Mouse (Mus musculus): Measurements from ENCODE around the gene Fam102a. TPM values are rescaled to one million over a fixed set of nuclear protein-coding genes. Genes with fewer than 3 reads are reported as not detected.

Fam102a gene
- polyA plus RNA-seq, 1 experiment from 2014 or later = 4.4 TPM

DNA sequence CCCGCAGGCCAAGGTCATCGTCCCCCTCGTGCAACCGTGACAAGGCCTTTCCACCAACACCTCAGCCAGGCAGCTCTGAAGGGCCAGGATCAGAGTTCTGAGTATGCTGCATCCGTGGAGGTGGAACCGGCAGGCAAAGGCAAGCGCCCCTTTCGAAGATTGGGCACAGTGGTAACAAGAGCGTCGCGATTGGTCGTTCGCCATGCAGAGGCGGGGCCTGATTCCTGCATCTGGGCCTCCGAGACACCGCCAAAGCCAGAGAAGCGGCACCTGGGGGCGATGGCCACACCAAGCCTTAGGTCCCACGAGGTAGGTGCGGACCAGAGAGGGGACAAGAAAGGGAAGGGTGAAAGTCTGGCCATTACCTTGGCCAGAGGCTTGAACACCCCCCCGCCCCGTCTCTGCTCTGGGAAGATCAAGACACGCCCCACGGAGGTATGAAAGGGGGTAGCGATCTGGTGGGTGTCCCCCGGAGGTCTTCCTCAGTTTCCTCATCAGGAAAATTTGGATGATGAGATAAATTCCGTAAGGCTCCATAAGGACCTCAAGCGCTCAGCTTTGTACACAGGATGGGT lies 40.5 kb downstream of the Fam102a start, which contains the start of gene 9430097D07Rik:
Gene 9430097D07Rik, minus strand, starts transcription at position 99 of the 575 bp plus-strand sequence.
- Histone ChIP-seq H3K27me3 (replicated peaks; ENCODE audit: control insufficient read depth, insufficient read depth, low read length) (0 out of 2 replicates have a peak, but pooled peaks cover 5% of the 10 kb centered on the region), H3K27ac (ENCODE audit: low read depth, low read length) (no peak within 1 kb of the TSS), H3K9ac (ENCODE audit: low read length) (peak within 1 kb of the TSS; percentile 66), H3K4me3 (ENCODE audit: low read depth, low read length) (peak within 1 kb of the TSS; percentile 49), H3K9me3 (replicated peaks; ENCODE audit: control insufficient read depth, low read length) (no peaks in the 10 kb centered on the region), H3K36me3 (ENCODE audit: control insufficient read depth, insufficient read depth, low read length) (0 out of 2 replicates have a peak, but pooled peaks cover 7% of the 10 kb centered on the region), H3K4me2 (ENCODE audit: low read length) (peak within 1 kb of the TSS; percentile 100), H3K4me1 (ENCODE audit: control insufficient read depth, insufficient read depth, low read length) (peaks cover 7% of the 10 kb centered on the region)
- WGBS = 5% methylated on average over 28 of the region's 28 CpGs
- ATAC-seq = peak; percentile 82
- peak; percentile 89 for DNase-seq (ENCODE audit: low spot score)

DNA sequence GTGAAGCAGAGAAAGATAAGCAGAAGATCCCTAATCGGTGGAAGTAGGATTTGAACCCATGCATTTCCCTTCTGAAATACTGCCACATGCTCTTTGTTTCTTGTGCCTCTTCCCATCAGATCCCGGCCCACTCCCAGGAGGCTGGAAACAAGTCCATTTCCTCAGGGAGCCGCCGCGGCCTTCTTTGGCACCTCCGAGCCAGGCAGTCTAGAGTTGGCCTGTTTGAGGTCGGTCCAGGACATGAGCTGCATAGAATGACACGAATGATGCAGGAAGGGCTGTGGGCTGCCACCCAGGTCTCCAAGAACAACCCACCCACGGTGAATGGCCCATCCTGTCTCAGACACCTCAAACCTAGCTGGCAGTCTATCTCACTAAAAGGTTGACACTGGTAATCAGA lies 41.4 kb downstream of the Fam102a start:
- ATAC-seq = no peak
- Histone ChIP-seq H3K4me1 (ENCODE audit: control insufficient read depth, insufficient read depth, low read length) (peaks cover 4% of the 10 kb centered on the region), H3K27me3 (replicated peaks; ENCODE audit: control insufficient read depth, insufficient read depth, low read length) (0 out of 2 replicates have a peak, but pooled peaks cover 5% of the 10 kb centered on the region), H3K9ac (ENCODE audit: low read length) (no peak overlapping the region), H3K4me2 (ENCODE audit: low read length) (no peak overlapping the region), H3K9me3 (replicated peaks; ENCODE audit: control insufficient read depth, low read length) (no peaks in the 10 kb centered on the region), H3K27ac (ENCODE audit: low read depth, low read length) (no peak overlapping the region), H3K36me3 (ENCODE audit: control insufficient read depth, insufficient read depth, low read length) (0 out of 2 replicates have a peak, but pooled peaks cover 7% of the 10 kb centered on the region), H3K4me3 (ENCODE audit: low read depth, low read length) (no peak overlapping the region)
- no peak for DNase-seq (ENCODE audit: low spot score)
- WGBS = 91% methylated on average over 9 of the region's 9 CpGs

DNA sequence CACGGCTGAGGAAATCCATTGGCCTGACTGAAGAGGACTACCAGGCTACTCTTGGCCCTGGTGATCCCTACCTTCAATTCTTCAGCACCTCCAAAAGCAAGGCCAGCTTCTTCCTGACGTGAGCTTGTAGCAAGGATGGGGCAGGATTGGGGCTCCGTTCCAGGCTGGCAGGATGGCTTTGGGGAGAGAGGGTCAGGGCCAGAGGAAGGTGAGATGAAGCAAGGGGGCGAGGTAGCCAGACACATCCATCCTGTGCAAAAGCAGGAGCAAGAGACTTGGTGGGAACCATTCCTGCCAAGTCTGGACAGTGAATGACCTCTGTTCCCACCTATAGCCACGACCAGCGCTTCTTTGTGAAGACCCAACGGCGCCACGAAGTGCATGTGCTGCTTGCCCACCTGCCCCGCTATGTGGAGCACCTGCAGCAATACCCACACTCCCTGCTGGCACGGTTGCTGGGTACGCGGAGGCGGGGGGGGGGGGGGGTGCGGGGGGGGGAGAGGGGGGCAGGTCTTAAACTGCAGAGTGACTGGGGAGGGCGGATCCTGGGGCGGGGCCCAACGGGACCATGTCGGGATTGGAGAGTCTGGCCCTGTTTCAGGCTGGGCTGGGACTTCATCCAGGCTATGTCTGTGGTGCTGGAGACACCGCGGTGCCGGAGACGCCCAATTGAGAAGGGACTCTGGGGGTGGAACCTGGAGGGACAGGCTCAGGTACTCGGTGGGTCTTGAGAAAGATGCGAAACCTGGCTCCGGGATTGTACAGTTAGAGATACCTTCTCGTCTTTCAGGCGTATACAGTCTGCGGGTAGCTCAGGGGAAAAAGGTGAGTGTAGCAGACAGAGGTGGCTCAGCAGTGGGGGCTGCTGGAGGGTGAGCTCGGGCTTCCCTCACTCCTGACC lies 43.3 kb downstream of the Fam102a start:
- DNase-seq (ENCODE audit: low spot score) = no peak
- ATAC-seq = no peak
- H3K27me3 ChIP-seq (replicated peaks; ENCODE audit: control insufficient read depth, insufficient read depth, low read length) = 0 out of 2 replicates have a peak, but pooled peaks cover 5% of the 10 kb centered on the region
- H3K9ac ChIP-seq (ENCODE audit: low read length) = no peak overlapping the region
- H3K36me3 ChIP-seq (ENCODE audit: control insufficient read depth, insufficient read depth, low read length) = 0 out of 2 replicates have a peak, but pooled peaks cover 1% of the 10 kb centered on the region
- H3K9me3 ChIP-seq (replicated peaks; ENCODE audit: control insufficient read depth, low read length) = no peaks in the 10 kb centered on the region
- WGBS = 47% methylated on average over 17 of the region's 30 CpGs
- H3K27ac ChIP-seq (ENCODE audit: low read depth, low read length) = no peak overlapping the region
- H3K4me3 ChIP-seq (ENCODE audit: low read depth, low read length) = no peak overlapping the region
- 0 out of 2 replicates have a peak, but pooled peaks cover 3% of the 10 kb centered on the region for H3K4me1 ChIP-seq (ENCODE audit: control insufficient read depth, insufficient read depth, low read length)
- no peak overlapping the region for H3K4me2 ChIP-seq (ENCODE audit: low read length)

DNA sequence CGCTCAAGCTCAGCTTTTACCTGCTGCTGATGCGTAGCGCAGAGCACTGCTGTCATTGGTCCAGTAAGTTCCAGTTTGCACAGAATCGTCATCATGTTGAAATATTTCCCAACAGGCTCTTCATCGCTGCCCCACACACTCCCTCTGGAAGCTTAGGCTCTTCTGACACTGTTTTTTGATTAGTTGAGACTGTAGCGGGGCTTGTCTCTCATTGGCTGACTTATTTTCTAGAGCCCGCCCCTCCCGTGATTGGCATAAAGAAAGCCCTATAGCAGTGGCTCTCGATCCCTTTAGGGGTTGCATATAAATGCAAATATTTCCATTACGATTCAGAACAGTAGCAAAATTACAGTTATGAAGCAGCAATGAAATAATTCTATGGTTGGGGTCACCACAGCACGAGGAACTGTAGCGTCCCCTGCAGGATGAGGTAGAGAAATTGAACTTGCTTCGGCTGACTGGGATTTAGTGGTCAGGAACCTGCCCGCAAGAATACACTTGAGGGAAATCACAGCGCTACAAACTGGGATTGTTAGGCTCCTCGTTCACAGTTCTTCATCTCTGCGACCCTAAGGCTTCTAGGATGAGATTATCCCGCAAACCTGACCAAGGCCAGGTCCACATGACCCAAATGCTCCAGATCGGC lies 46.4 kb downstream of the Fam102a start:
- Histone ChIP-seq H3K4me1 (ENCODE audit: control insufficient read depth, insufficient read depth, low read length) (0 out of 2 replicates have a peak, but pooled peaks cover 3% of the 10 kb centered on the region), H3K9ac (ENCODE audit: low read length) (peak overlapping the region; percentile 41; the same call in 1 of the 2 replicates), H3K4me2 (ENCODE audit: low read length) (peak overlapping the region; percentile 38; the same call in 1 of the 2 replicates), H3K27ac (ENCODE audit: low read depth, low read length) (no peak overlapping the region), H3K27me3 (replicated peaks; ENCODE audit: control insufficient read depth, insufficient read depth, low read length) (0 out of 2 replicates have a peak, but pooled peaks cover 5% of the 10 kb centered on the region), H3K36me3 (ENCODE audit: control insufficient read depth, insufficient read depth, low read length) (no peaks in the 10 kb centered on the region), H3K4me3 (ENCODE audit: low read depth, low read length) (peak overlapping the region; percentile 17), H3K9me3 (replicated peaks; ENCODE audit: control insufficient read depth, low read length) (no peaks in the 10 kb centered on the region)
- DNase-seq (ENCODE audit: low spot score) (peak; percentile 85), ATAC-seq (peak; percentile 79)
- 35% methylated on average over 19 of the region's 19 CpGs for WGBS

DNA sequence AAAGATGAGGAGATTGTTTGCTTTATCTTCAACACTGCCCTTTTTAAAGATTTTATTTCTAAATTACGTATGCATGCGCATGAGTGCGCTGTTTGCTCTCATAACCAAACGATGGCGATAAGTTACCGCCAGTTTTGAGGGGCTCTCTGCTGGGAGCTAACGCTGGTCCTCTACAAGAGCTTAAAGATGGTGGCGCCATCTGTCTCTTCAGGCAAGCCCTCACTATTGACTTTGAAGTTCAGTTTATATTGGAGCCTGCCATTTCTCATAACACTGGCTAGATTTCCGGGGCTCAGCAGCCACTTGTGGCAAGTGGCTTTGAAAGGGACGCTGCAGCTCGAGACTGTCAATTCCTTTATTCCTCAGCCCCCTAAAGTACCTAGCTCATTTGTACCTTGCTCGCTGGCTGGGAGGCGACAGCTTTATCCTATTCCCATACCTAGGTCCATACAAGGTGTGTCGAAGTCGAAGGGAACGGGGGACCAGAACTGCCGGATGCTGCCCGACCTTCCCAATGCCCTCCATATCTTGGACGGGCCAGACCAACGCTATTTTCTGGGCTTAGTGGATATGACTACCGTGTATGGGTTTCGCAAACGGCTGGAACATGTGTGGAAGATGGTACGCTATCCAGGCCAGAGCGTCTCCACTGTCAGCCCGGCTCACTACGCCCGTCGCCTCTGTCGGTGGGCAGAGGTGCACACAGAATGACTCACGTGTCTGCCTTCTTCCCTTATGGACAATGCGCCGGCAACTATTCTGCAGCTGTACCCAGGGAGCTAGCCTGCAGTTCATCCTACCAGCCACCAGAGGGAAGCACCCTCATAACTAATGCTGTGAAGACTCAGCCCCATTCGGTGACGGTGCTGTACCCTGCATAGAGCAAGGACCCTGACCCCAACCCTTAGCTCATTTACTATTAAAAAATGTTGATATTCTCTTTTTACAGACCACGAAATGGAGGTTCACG lies 48.0 kb downstream of the Fam102a start:
- Histone ChIP-seq H3K4me3 (ENCODE audit: low read depth, low read length) (peak overlapping the region; percentile 19), H3K9me3 (replicated peaks; ENCODE audit: control insufficient read depth, low read length) (no peaks in the 10 kb centered on the region), H3K4me1 (ENCODE audit: control insufficient read depth, insufficient read depth, low read length) (peaks cover 11% of the 10 kb centered on the region), H3K27ac (ENCODE audit: low read depth, low read length) (no peak overlapping the region), H3K9ac (ENCODE audit: low read length) (peak overlapping the region; percentile 48), H3K4me2 (ENCODE audit: low read length) (peak overlapping the region; percentile 52), H3K27me3 (replicated peaks; ENCODE audit: control insufficient read depth, insufficient read depth, low read length) (0 out of 2 replicates have a peak, but pooled peaks cover 3% of the 10 kb centered on the region), H3K36me3 (ENCODE audit: control insufficient read depth, insufficient read depth, low read length) (no peaks in the 10 kb centered on the region)
- peak; percentile 73 for ATAC-seq
- peak; percentile 91 for DNase-seq (ENCODE audit: low spot score)
- WGBS = 12% methylated on average over 37 of the region's 37 CpGs

DNA sequence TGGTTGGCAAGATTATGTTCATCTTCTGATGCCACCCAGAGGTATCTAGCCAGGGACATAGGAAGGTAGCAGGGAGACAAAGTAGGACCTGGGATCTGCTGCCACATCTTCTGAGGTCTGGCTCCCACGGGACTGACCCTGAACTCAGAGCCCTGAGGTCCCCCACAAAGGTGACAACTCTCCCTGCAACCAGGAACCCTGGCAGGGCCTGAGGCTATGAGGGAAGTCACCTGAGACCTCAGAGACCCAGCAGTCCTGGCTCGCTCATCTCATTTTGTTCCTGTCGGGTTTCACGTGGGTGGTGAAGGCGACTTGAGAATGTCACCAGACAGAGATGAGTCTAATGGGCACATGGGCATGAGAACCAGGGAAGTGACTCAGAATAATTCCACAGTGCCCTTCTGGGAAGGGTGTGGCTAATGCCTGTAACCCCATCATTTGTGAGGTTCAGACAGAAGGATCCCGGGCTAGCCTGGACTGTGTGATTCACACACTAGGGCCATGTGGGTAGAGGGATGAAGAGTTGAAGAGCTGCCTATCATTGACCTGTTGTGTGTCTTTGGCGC lies 50.1 kb downstream of the Fam102a start:
- H3K4me3 ChIP-seq (ENCODE audit: low read depth, low read length) = no peak overlapping the region
- DNase-seq (ENCODE audit: low spot score) = no peak
- no peak overlapping the region for H3K9ac ChIP-seq (ENCODE audit: low read length)
- 85% methylated on average over 7 of the region's 7 CpGs for WGBS
- no peak overlapping the region for H3K27ac ChIP-seq (ENCODE audit: low read depth, low read length)
- no peaks in the 10 kb centered on the region for H3K36me3 ChIP-seq (ENCODE audit: control insufficient read depth, insufficient read depth, low read length)
- ATAC-seq = no peak
- no peaks in the 10 kb centered on the region for H3K27me3 ChIP-seq (replicated peaks; ENCODE audit: control insufficient read depth, insufficient read depth, low read length)
- no peaks in the 10 kb centered on the region for H3K9me3 ChIP-seq (replicated peaks; ENCODE audit: control insufficient read depth, low read length)
- peaks cover 13% of the 10 kb centered on the region for H3K4me1 ChIP-seq (ENCODE audit: control insufficient read depth, insufficient read depth, low read length)
- no peak overlapping the region for H3K4me2 ChIP-seq (ENCODE audit: low read length)

DNA sequence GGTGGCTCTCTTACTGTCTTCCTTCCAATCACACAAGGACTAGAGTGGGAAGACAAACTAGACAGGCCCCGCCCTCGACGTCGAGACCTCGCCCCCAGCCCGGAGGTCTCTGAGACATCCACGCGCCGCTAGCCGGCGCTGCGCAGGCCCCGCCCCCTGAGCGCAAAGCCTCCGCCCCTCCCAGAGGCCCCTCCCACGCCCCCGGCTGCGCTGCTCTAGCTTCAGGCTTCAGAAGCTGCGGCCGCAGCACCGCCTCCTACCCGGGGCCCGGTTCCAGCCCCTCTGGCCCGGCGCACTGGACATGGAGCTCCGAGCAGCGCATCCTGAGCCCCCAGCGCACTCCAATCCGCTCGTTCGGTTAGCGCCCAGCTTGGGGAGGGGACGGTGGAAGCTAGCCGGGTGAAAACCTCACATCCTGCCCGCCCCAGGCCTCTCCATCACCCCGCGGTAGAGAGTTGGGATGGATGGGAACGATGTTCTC lies 51.8 kb downstream of the Fam102a start, which contains the start of gene St6galnac4:
Gene St6galnac4, plus strand, starts transcription at position 225 of the 481 bp plus-strand sequence.
- under 1% methylated on average over 38 of the region's 38 CpGs for WGBS
- peaks cover 13% of the 10 kb centered on the region for H3K4me1 ChIP-seq (ENCODE audit: control insufficient read depth, insufficient read depth, low read length)
- peak within 1 kb of the TSS; percentile 41 for H3K4me3 ChIP-seq (ENCODE audit: low read depth, low read length)
- peak; percentile 94 for DNase-seq (ENCODE audit: low spot score)
- peak within 1 kb of the TSS; percentile 61 for H3K4me2 ChIP-seq (ENCODE audit: low read length)
- no peaks in the 10 kb centered on the region for H3K36me3 ChIP-seq (ENCODE audit: control insufficient read depth, insufficient read depth, low read length)
- no peak within 1 kb of the TSS for H3K27ac ChIP-seq (ENCODE audit: low read depth, low read length)
- H3K9ac ChIP-seq (ENCODE audit: low read length) = peak within 1 kb of the TSS; percentile 71
- H3K9me3 ChIP-seq (replicated peaks; ENCODE audit: control insufficient read depth, low read length) = no peaks in the 10 kb centered on the region
- ATAC-seq = peak; percentile 88
- H3K27me3 ChIP-seq (replicated peaks; ENCODE audit: control insufficient read depth, insufficient read depth, low read length) = no peaks in the 10 kb centered on the region

Data from forebrain, embryonic 14.5 days (tissue).